Mouse (Mus musculus) limb, embryonic 14.5 days (tissue): ENCODE data around the gene Gm44511. TPM values are rescaled to one million over a fixed set of nuclear protein-coding genes. Genes with fewer than 3 reads are reported as not detected.
A peak's percentile ranks its signal among the peaks of the same experiment; 100 is the strongest.

Source experiments
- ATAC-seq: fragments of 200-750 bp; cut with Nextera tagmentation; 2 replicates; pipeline ENCODE4 v1.8.0; 2017; ENCODE audit warnings: low read depth, moderate number of reproducible peaks, moderate TSS enrichment; ENCODE audit not compliant: low FRiP score
- DNase-seq: peaks from one replicate; pipeline ENCODE4 v3.0.0-alpha.2; 2015; ENCODE audit warnings: low spot score
- H3K27ac ChIP-seq: fragments of 300-500 bp; sonication (generic); replicated peaks from 2 replicates; pipeline ENCODE4 v1.5.1; 2014; ENCODE audit warnings: low read depth, mild to moderate bottlenecking, low read length, moderate library complexity, mixed read lengths
- H3K27me3 ChIP-seq: fragments of 300-500 bp; sonication (generic); 2 replicates; pipeline ENCODE4 v1.6.1; 2014; ENCODE audit warnings: low read length, mixed read lengths; ENCODE audit not compliant: control insufficient read depth, insufficient read depth
- H3K36me3 ChIP-seq: fragments of 300-500 bp; sonication (generic); 2 replicates; pipeline ENCODE4 v1.6.1; 2014; ENCODE audit warnings: mild to moderate bottlenecking, low read length, moderate library complexity, mixed read lengths; ENCODE audit not compliant: control insufficient read depth, insufficient read depth
- H3K4me1 ChIP-seq: fragments of 300-500 bp; sonication (generic); 2 replicates; pipeline ENCODE4 v1.6.1; 2014; ENCODE audit warnings: antibody characterized with exemption, low read length, mixed read lengths; ENCODE audit not compliant: control insufficient read depth, insufficient read depth
- H3K4me2 ChIP-seq: fragments of 300-500 bp; sonication (generic); replicated peaks from 2 replicates; pipeline ENCODE4 v1.6.1; 2014; ENCODE audit warnings: low read depth, mild to moderate bottlenecking, low read length, moderate library complexity; ENCODE audit not compliant: severe bottlenecking
- H3K4me3 ChIP-seq: fragments of 300-500 bp; sonication (generic); replicated peaks from 2 replicates; pipeline ENCODE4 v1.5.1; 2014; ENCODE audit warnings: low read length
- H3K9ac ChIP-seq: fragments of 300-500 bp; sonication (generic); 2 replicates; pipeline ENCODE4 v1.6.1; 2014; ENCODE audit warnings: mild to moderate bottlenecking, low read depth, low read length, moderate library complexity; ENCODE audit not compliant: severe bottlenecking
- H3K9me3 ChIP-seq: fragments of 300-500 bp; sonication (generic); 2 replicates; pipeline ENCODE4 v1.6.1; 2016; ENCODE audit warnings: low read length; ENCODE audit not compliant: control insufficient read depth
- POLR2A ChIP-seq: fragments of 200-500 bp; IDR thresholded peaks from 2 replicates; pipeline ENCODE4 v1.8.0; 2012; ENCODE audit warnings: inconsistent platforms, mild to moderate bottlenecking, moderate library complexity, borderline replicate concordance; ENCODE audit not compliant: insufficient read depth, insufficient read length; ENCODE audit errors: extremely low read depth
- WGBS: fragments of 180-500 bp; shearing (Covaris S2); extraction: QIAGEN DNeasy Blood & Tissue Kit; methylation state at CpG from one replicate; pipeline ENCODE4 v1.1.7; 2014; 5-methylcytosine and 5-hydroxymethylcytosine counted together
- polyA plus RNA-seq, 2 experiments: library from polyadenylated mRNA; depleted of rRNA in 1 of 2; stranded (reverse) in 1 of 2; unstranded in 1 of 2; fragments of >200 nt; fragmentation: Nextera tagmentation in 1 of 2; extraction: Ambion mirVana in 1 of 2; gene quantifications; 2 replicates each; pipeline versions ENCODE4 v1.2.1 to v1.2.3; 2012 to 2014

Gm44511 gene
- polyA plus RNA-seq, 2 experiments, result not detected

- ATAC-seq (no peak), DNase-seq (no peak)
- Histone ChIP-seq H3K4me2 (peak overlapping the region; percentile 58), H3K27me3 (no peaks in the 10 kb centered on the region), H3K4me1 (peaks cover 12% of the 10 kb centered on the region), H3K9me3 (no peaks in the 10 kb centered on the region), H3K9ac (no peak overlapping the region), H3K36me3 (no peaks in the 10 kb centered on the region), H3K27ac (no peak overlapping the region), H3K4me3 (peak overlapping the region; percentile 83)
- no peak for TF ChIP-seq POLR2A
- 72% methylated on average over 7 of the region's 7 CpGs for WGBS
Observed at GRCm38 (mm10) chr6:128839921-128840320, 13.8 kb upstream of the Gm44511 start.

GRCm38 (mm10) chr6:128839266-128839771 is 13.2 kb upstream of the Gm44511 start:
- Histone ChIP-seq H3K4me1 (peaks cover 9% of the 10 kb centered on the region), H3K27ac (peak overlapping the region; percentile 97), H3K4me2 (peak overlapping the region; percentile 58), H3K9ac (peak overlapping the region; percentile 93), H3K9me3 (no peaks in the 10 kb centered on the region), H3K27me3 (no peaks in the 10 kb centered on the region), H3K4me3 (peak overlapping the region; percentile 83), H3K36me3 (no peaks in the 10 kb centered on the region)
- 0 out of 2 replicates have a peak, but pooled peaks have one; percentile 19 for TF ChIP-seq POLR2A
- ATAC-seq, result peak; percentile 8; the same call in 1 of the 2 replicates
- peak; percentile 86 for DNase-seq
- WGBS, result under 1% methylated on average over 17 of the region's 17 CpGs

- Histone ChIP-seq H3K36me3 (no peaks in the 10 kb centered on the region), H3K4me2 (peak overlapping the region; percentile 58), H3K9ac (peak overlapping the region; percentile 93), H3K9me3 (no peaks in the 10 kb centered on the region), H3K27me3 (no peaks in the 10 kb centered on the region), H3K27ac (peak overlapping the region; percentile 97), H3K4me3 (peak overlapping the region; percentile 83), H3K4me1 (peaks cover 6% of the 10 kb centered on the region; the same call in 1 of the 2 replicates)
- under 1% methylated on average over 49 of the region's 49 CpGs for WGBS
- no peak for TF ChIP-seq POLR2A
- ATAC-seq (peak; percentile 58), DNase-seq (peak; percentile 88)
Observed at GRCm38 (mm10) chr6:128838342-128839265, 12.5 kb upstream of the Gm44511 start.

GRCm38 (mm10) chr6:128837454-128838341 is 11.6 kb upstream of the Gm44511 start:
- Histone ChIP-seq H3K4me1 (peaks cover 6% of the 10 kb centered on the region; the same call in 1 of the 2 replicates), H3K4me3 (peak overlapping the region; percentile 83), H3K27me3 (no peaks in the 10 kb centered on the region), H3K9me3 (no peaks in the 10 kb centered on the region), H3K4me2 (peak overlapping the region; percentile 49), H3K36me3 (no peaks in the 10 kb centered on the region), H3K9ac (peak overlapping the region; percentile 93), H3K27ac (peak overlapping the region; percentile 85)
- 3% methylated on average over 14 of the region's 14 CpGs for WGBS
- ATAC-seq (peak; percentile 16), DNase-seq (peak; percentile 69)
- peak; percentile 31; the same call in 1 of the 2 replicates for TF ChIP-seq POLR2A

GRCm38 (mm10) chr6:128836955-128837334 is 10.8 kb upstream of the Gm44511 start:
- Histone ChIP-seq H3K4me2 (no peak overlapping the region), H3K36me3 (no peaks in the 10 kb centered on the region), H3K4me3 (no peak overlapping the region), H3K27me3 (no peaks in the 10 kb centered on the region), H3K9me3 (no peaks in the 10 kb centered on the region), H3K9ac (no peak overlapping the region), H3K4me1 (peaks cover 4% of the 10 kb centered on the region; the same call in 1 of the 2 replicates), H3K27ac (no peak overlapping the region)
- no peak for DNase-seq
- WGBS, result 81% methylated on average over 6 of the region's 6 CpGs
- TF ChIP-seq POLR2A, result no peak
- ATAC-seq, result no peak
